Mouse (Mus musculus) kidney, embryonic 15.5 days (tissue): Measurements from ENCODE around the gene Pkd2l1. TPM values are rescaled to one million over a fixed set of nuclear protein-coding genes. Genes with fewer than 3 reads are reported as not detected.

Experiments
- ATAC-seq: fragments of 200-750 bp; cut with Nextera tagmentation; replicated peaks from 2 replicates; pipeline ENCODE4 v1.8.0; 2017; ENCODE audit warnings: moderate TSS enrichment; ENCODE audit not compliant: low FRiP score
- H3K27ac ChIP-seq: fragments of 300-500 bp; sonication (generic); 2 replicates; pipeline ENCODE4 v1.5.1; 2015; ENCODE audit warnings: mild to moderate bottlenecking, inconsistent platforms
- H3K27me3 ChIP-seq: fragments of 300-500 bp; sonication (generic); 2 replicates; pipeline ENCODE4 v1.6.1; 2015; ENCODE audit warnings: inconsistent platforms
- H3K36me3 ChIP-seq: fragments of 300-500 bp; sonication (generic); 2 replicates; pipeline ENCODE4 v1.6.1; 2015; ENCODE audit warnings: inconsistent platforms
- H3K4me1 ChIP-seq: fragments of 300-500 bp; sonication (generic); 2 replicates; pipeline ENCODE4 v1.6.1; 2015; ENCODE audit warnings: inconsistent platforms
- H3K4me2 ChIP-seq: fragments of 300-500 bp; sonication (generic); 2 replicates; pipeline ENCODE4 v1.6.1; 2015; ENCODE audit warnings: moderate library complexity, mild to moderate bottlenecking, inconsistent platforms
- H3K4me3 ChIP-seq: fragments of 300-500 bp; sonication (generic); replicated peaks from 2 replicates; pipeline ENCODE4 v1.5.1; 2015; ENCODE audit warnings: mild to moderate bottlenecking, inconsistent platforms
- H3K9ac ChIP-seq: fragments of 300-500 bp; sonication (generic); 2 replicates; pipeline ENCODE4 v1.6.1; 2015; ENCODE audit warnings: mild to moderate bottlenecking, inconsistent platforms
- H3K9me3 ChIP-seq: fragments of 300-500 bp; sonication (generic); replicated peaks from 2 replicates; pipeline ENCODE4 v1.6.1; 2016; ENCODE audit warnings: inconsistent platforms
- WGBS: fragments of 180-500 bp; shearing (Covaris S2); methylation state at CpG from one replicate; pipeline ENCODE4 v1.1.7; 2015; ENCODE audit warnings: mixed read lengths; 5-methylcytosine and 5-hydroxymethylcytosine counted together
- polyA plus RNA-seq: library from polyadenylated mRNA; unstranded; fragments of >200 nt; fragmentation: Nextera tagmentation; extraction: Ambion mirVana; gene quantifications from 2 replicates; pipeline ENCODE4 v1.2.1, GENCODE M21; 2015

Pkd2l1 gene
- polyA plus RNA-seq, result 0.05 and 0.09 TPM in 2 replicates

DNA sequence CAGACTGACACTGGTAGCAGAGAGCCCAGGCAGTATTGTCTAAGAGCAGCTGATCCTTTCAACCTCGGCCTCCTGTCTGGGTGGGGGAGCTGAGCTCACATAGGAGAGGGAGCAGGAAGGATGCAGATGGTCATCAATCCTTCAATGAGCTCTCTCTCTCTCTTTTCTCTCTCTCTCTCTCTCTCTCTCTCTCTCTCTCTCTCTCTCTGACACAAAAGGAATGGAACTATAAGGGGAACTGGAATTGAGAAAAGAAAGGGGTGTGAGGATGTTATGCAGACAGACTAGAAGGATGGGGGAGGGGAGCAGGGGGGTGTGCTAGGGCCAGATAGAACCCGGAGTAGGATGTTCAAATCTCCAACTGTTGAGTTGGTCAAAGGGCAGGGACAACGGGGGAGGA is at the start of gene Pkd2l1:
Gene Pkd2l1 (minus strand): TSS at position 101 of the 400 bp plus-strand sequence.
- Histone ChIP-seq H3K36me3 (no peaks in the 10 kb centered on the region), H3K9ac (no peak within 1 kb of the TSS), H3K27ac (no peak within 1 kb of the TSS), H3K4me1 (no peaks in the 10 kb centered on the region), H3K27me3 (no peaks in the 10 kb centered on the region), H3K4me3 (no peak within 1 kb of the TSS), H3K4me2 (no peak within 1 kb of the TSS), H3K9me3 (no peaks in the 10 kb centered on the region)
- 37% methylated on average over 3 of the region's 3 CpGs for WGBS
- no peak for ATAC-seq

DNA sequence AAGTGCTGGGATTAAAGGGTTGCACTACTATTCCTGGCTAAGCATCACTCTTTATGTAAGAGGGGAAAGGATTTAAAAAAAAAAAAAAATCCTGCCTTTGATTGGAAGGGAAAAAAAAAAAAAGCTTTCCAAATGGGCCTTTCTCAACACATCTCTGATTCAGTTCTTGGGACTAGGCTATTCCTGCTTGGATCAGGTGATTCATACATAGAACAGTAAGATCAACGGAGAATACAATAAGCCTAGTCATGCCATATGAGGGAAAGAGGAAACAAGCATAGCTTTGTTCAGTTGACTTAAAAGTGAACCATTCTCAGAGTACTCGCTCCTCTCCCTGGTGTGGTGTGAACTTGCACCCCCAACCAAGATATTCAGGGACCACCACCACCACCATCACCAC is 46.7 kb upstream of the Pkd2l1 start:
- Histone ChIP-seq H3K9ac (no peak overlapping the region), H3K9me3 (no peaks in the 10 kb centered on the region), H3K27ac (no peak overlapping the region), H3K4me2 (no peak overlapping the region), H3K4me1 (no peaks in the 10 kb centered on the region), H3K4me3 (no peak overlapping the region), H3K27me3 (no peaks in the 10 kb centered on the region), H3K36me3 (no peaks in the 10 kb centered on the region)
- 80% methylated on average over 2 of the region's 2 CpGs for WGBS
- ATAC-seq, result no peak

DNA sequence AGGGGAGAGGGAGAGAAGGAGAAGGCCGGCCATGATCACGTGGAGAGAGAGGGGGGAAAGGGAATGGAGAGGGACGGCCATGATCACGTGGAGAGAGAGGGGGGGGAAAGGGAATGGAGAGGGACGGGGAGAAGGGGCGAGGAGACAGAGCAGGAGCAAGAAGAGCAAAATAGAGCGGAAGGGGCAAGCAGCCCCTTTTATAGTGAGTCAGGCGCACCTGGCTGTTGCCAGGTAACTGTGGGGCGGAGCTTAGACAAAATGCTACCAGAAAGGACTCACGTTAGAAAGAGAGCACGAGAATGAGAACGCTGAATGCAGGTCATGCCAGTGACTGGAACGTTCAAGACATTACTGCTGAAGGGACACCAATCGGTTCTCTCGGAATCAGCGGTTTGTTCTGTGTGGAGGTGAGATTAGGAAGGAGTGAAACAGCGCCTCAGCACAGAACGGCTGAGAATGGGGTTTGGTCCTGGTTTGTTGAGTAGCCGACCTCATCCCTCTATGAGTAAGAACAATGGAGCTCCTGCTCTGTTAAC is 45.3 kb upstream of the Pkd2l1 start:
- Histone ChIP-seq H3K27me3 (no peaks in the 10 kb centered on the region), H3K9ac (no peak overlapping the region), H3K4me3 (peak overlapping the region; percentile 19), H3K27ac (no peak overlapping the region), H3K36me3 (no peaks in the 10 kb centered on the region), H3K9me3 (no peaks in the 10 kb centered on the region), H3K4me1 (no peaks in the 10 kb centered on the region), H3K4me2 (peak overlapping the region; percentile 53)
- no peak for ATAC-seq
- WGBS, result 12% methylated on average over 19 of the region's 19 CpGs

DNA sequence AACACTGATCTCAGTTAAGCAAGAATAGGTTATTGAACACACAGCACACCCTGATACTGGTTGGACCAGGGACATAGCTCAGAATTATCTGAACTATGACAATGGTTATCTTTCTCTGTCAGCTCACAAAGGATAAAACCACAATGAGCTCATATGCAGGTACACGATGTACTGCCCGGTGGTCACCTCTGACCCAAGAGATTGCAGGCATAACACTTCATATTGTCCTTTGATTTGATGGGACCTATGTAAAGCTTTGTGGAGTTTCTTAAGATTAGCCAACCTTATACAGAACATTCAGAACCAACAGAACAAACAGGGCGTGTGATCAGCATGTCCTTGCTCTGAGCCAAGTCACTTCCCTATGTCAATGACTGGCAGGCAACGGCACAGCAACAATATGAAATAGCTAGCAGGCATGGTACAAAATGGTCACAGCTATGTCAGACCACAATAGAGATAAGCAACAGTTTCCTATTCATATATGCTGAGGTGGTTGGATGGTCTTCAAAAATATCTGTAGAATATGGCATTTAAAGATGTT is 39.4 kb upstream of the Pkd2l1 start:
- Histone ChIP-seq H3K9ac (no peak overlapping the region), H3K9me3 (no peaks in the 10 kb centered on the region), H3K27ac (no peak overlapping the region), H3K4me3 (no peak overlapping the region), H3K27me3 (0 out of 2 replicates have a peak, but pooled peaks cover 2% of the 10 kb centered on the region), H3K4me1 (no peaks in the 10 kb centered on the region), H3K36me3 (no peaks in the 10 kb centered on the region), H3K4me2 (no peak overlapping the region)
- 82% methylated on average over 4 of the region's 4 CpGs for WGBS
- ATAC-seq, result no peak

DNA sequence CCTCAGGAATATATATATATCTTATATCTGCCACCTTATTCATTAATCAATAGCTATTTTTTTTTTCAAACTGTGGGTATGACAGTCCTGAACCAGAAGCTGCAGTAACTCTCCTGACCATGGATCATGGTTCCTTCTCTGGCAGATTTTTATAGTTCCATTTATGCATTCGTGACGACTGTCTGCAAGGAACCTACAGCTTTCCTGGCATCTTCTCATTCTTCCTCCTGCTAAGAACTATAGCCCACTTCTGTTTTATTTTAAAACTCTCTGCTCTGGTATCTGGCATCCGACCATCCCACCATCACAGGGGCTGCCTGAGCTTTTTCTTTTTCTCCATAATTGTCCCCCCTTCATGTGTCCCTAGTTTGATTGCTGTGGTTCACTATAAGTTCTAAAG is 38.0 kb upstream of the Pkd2l1 start:
- no peak overlapping the region for H3K27ac ChIP-seq
- ATAC-seq, result no peak
- no peak overlapping the region for H3K9ac ChIP-seq
- 0 out of 2 replicates have a peak, but pooled peaks cover 2% of the 10 kb centered on the region for H3K27me3 ChIP-seq
- no peaks in the 10 kb centered on the region for H3K36me3 ChIP-seq
- 81% methylated on average over 3 of the region's 3 CpGs for WGBS
- no peaks in the 10 kb centered on the region for H3K9me3 ChIP-seq
- no peaks in the 10 kb centered on the region for H3K4me1 ChIP-seq
- no peak overlapping the region for H3K4me2 ChIP-seq
- no peak overlapping the region for H3K4me3 ChIP-seq

DNA sequence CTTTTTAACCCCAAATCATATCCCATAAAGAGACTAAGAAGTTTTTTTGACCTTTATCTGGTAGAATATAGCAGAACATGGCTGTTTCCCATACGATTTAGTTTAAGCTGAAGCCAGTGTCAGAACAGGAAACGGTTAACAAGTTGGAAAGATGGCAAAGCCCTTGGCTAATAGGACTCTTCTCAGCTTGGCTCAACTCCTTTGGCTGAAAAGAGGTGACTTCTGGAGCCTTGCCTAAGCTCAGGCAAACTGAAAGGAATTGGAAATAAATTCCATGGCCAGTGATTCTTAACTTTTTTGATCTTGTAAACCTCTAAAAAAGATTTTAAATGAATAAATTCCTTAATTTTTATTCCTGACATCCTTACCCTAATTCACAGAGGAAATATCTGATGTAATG is 37.5 kb upstream of the Pkd2l1 start:
- no peak overlapping the region for H3K4me3 ChIP-seq
- H3K27ac ChIP-seq, result no peak overlapping the region
- WGBS, result 73% methylated on average over 2 of the region's 2 CpGs
- no peaks in the 10 kb centered on the region for H3K36me3 ChIP-seq
- no peak overlapping the region for H3K9ac ChIP-seq
- H3K4me1 ChIP-seq, result no peaks in the 10 kb centered on the region
- no peaks in the 10 kb centered on the region for H3K9me3 ChIP-seq
- 0 out of 2 replicates have a peak, but pooled peaks cover 2% of the 10 kb centered on the region for H3K27me3 ChIP-seq
- ATAC-seq, result no peak
- no peak overlapping the region for H3K4me2 ChIP-seq

DNA sequence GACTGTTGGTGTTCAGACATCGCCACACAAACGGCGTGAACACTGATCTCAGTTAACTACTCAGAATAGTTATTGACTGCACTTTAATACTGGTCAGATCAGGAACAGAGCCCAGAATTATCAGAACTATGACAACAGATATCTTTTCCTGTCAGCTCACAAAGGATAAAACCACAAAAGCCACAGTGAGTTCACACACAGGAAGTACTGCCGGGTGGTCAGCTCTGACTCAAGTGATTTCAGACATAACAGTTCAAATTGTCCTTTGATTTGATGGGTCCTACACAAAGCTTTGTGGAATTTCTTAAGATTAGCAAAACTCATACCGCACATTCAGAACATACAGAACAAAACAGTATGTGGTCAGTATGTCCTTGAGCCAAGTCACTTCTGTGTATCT is 33.5 kb upstream of the Pkd2l1 start:
- WGBS, result 83% methylated on average over 5 of the region's 5 CpGs
- no peaks in the 10 kb centered on the region for H3K36me3 ChIP-seq
- no peaks in the 10 kb centered on the region for H3K9me3 ChIP-seq
- H3K4me3 ChIP-seq, result no peak overlapping the region
- no peak overlapping the region for H3K4me2 ChIP-seq
- no peaks in the 10 kb centered on the region for H3K4me1 ChIP-seq
- H3K9ac ChIP-seq, result no peak overlapping the region
- ATAC-seq, result no peak
- 0 out of 2 replicates have a peak, but pooled peaks cover 2% of the 10 kb centered on the region for H3K27me3 ChIP-seq
- H3K27ac ChIP-seq, result no peak overlapping the region

DNA sequence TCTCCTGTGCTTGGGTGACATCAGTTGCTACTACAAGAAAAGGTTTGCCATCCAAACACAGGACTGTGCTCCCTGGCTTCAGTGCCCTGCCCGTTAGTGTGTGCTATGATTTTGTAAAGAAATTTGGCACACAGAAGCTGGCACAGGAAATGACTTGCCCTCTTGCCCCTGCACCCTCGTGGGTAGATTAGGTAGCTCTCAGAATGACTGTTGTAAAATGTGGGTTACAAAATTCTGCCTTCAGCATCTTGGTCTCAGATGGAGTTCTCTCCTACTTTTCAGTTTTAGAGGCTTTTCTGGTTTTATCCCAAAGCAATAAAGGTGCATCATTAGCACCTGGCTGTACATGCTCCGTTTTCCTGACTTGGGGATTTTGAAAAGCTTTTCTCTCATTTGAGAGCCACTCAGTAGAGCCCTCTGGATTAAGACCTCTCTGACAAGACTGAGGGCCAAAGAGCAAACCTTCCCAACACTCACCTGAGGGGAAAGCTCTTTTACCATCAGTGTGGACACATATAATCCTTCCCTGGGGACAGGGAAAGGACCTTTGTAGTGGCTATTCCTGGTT is 25.8 kb upstream of the Pkd2l1 start:
- H3K36me3 ChIP-seq, result no peaks in the 10 kb centered on the region
- no peaks in the 10 kb centered on the region for H3K9me3 ChIP-seq
- no peaks in the 10 kb centered on the region for H3K4me1 ChIP-seq
- 60% methylated on average over 3 of the region's 3 CpGs for WGBS
- no peak for ATAC-seq
- H3K9ac ChIP-seq, result no peak overlapping the region
- no peak overlapping the region for H3K4me3 ChIP-seq
- 0 out of 2 replicates have a peak, but pooled peaks cover 4% of the 10 kb centered on the region for H3K27me3 ChIP-seq
- H3K4me2 ChIP-seq, result no peak overlapping the region
- H3K27ac ChIP-seq, result no peak overlapping the region

DNA sequence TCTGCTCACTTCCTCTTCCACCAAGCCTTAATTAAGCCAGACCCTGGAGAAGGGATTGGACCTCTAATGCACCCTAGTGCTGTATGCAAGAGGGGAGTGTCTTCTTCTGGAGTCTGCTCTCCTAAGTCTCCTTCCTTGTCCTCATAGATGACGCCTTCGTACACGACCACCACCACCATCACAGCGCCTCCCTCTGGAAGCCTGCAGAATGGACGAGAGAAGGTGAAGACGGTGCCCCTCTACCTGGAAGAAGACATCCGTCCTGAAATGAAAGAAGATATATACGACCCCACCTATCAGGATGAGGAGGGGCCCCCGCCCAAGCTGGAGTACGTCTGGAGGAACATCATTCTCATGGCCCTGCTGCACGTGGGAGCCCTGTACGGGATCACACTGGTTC is 23.0 kb upstream of the Pkd2l1 start:
- H3K27me3 ChIP-seq, result 0 out of 2 replicates have a peak, but pooled peaks cover 4% of the 10 kb centered on the region
- no peak overlapping the region for H3K9ac ChIP-seq
- 71% methylated on average over 12 of the region's 12 CpGs for WGBS
- no peak overlapping the region for H3K4me3 ChIP-seq
- ATAC-seq, result no peak
- no peak overlapping the region for H3K27ac ChIP-seq
- H3K36me3 ChIP-seq, result no peaks in the 10 kb centered on the region
- H3K4me2 ChIP-seq, result no peak overlapping the region
- no peaks in the 10 kb centered on the region for H3K9me3 ChIP-seq
- H3K4me1 ChIP-seq, result no peaks in the 10 kb centered on the region

DNA sequence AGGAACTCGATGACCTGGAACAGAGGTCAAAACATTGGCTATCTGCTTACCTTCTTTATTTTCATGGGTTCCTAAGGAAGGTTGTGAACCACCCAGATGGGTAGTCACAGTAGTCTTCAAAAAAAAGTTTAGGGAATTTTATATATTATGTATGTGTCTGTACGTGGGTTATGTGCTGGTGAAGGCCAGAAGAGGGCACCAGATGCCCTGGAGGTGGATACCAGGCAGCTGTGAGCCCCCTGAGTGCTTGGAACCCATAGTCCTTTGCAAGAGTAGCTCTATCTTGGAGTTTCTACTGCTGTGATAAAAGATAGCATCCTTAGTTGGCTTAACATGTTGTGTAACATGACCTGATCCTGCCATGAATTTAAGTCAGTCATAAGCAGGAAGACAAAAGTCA is 14.8 kb upstream of the Pkd2l1 start:
- Histone ChIP-seq H3K27ac (no peak overlapping the region), H3K36me3 (no peaks in the 10 kb centered on the region), H3K9ac (no peak overlapping the region), H3K9me3 (no peaks in the 10 kb centered on the region), H3K4me3 (no peak overlapping the region), H3K4me1 (no peaks in the 10 kb centered on the region), H3K27me3 (no peaks in the 10 kb centered on the region), H3K4me2 (no peak overlapping the region)
- WGBS, result 67% methylated on average over 2 of the region's 2 CpGs
- no peak for ATAC-seq

DNA sequence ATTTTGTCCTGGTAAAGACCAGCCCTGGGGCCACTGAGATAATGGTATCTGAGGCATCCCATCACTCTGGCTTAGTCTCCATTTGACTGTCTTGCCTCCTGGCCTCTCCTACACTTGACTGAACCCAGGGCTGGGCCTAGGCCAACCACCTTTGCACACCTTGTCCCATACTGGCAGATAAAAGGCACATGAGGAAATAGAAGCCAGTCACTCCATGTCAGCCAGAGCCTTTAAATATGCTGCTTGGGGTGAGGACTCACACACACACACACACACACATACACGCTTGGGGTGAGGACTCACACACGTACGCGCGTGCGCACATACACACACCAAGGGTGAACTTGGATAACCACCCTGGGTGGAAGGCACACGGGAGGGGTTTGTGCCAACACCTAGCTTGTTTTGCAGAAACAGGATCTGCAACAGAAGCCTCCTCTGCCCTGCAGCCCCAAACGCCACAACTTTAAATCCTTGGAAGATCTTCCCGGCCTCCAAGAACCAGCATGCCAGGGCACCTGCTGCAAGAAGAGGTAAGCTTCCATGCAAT is 10.8 kb upstream of the Pkd2l1 start, which contains the start of gene Scd3:
Gene Scd3 (plus strand): TSS at position 255 of the 550 bp plus-strand sequence.
- H3K4me3 ChIP-seq, result no peak within 1 kb of the TSS
- no peak within 1 kb of the TSS for H3K9ac ChIP-seq
- ATAC-seq, result no peak
- no peaks in the 10 kb centered on the region for H3K4me1 ChIP-seq
- WGBS, result 91% methylated on average over 9 of the region's 9 CpGs
- no peak within 1 kb of the TSS for H3K4me2 ChIP-seq
- H3K36me3 ChIP-seq, result no peaks in the 10 kb centered on the region
- H3K27ac ChIP-seq, result no peak within 1 kb of the TSS
- H3K9me3 ChIP-seq, result no peaks in the 10 kb centered on the region
- no peaks in the 10 kb centered on the region for H3K27me3 ChIP-seq

DNA sequence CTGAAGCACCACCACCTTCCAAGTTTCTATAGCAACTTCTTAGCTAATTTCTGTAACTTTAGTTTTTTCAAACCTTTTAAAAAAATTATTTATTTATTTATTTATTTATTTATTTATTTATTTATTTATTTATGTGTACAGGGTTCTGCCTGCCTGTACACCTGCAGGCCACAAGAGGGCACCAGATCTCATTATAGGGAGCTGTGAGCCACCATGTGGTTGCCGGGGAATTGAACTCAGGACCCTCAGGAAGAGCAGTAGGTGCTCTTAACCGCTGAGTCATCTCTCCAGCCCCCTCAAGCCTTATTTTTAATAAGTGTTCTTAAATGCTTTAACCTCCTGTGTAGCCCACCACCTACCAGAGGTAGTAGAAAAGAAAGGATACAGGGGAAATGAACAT is 6.7 kb upstream of the Pkd2l1 start:
- H3K27ac ChIP-seq, result no peak overlapping the region
- no peak overlapping the region for H3K9ac ChIP-seq
- no peaks in the 10 kb centered on the region for H3K27me3 ChIP-seq
- no peaks in the 10 kb centered on the region for H3K4me1 ChIP-seq
- no peaks in the 10 kb centered on the region for H3K9me3 ChIP-seq
- no peaks in the 10 kb centered on the region for H3K36me3 ChIP-seq
- no peak overlapping the region for H3K4me2 ChIP-seq
- no peak overlapping the region for H3K4me3 ChIP-seq
- no peak for ATAC-seq
- whole genome bisulfite sequencing, result 68% methylated on average over 2 of the region's 2 CpGs
